Mouse (Mus musculus) megakaryocyte, adult 5-6 weeks (primary cell): ENCODE measurements around the gene Fgfbp1. TPM values are rescaled to one million over a fixed set of nuclear protein-coding genes. Genes with fewer than 3 reads are reported as not detected.

ENCODE experiments used
- ATAC-seq: 2 replicates; pipeline ENCODE4 v1.8.0; 2016; ENCODE audit warnings: mild to moderate bottlenecking, inconsistent platforms; ENCODE audit not compliant: poor library complexity, severe bottlenecking
- total RNA-seq, 2 experiments: library from RNA; stranded (forward) in 1 of 2; stranded (reverse) in 1 of 2; fragments of 153-499, 151-499 nt in 1 of 2; fragments of 221-1000, 200-1000 nt in 1 of 2; gene quantifications; 2 replicates each; pipeline versions ENCODE4 v1.2.3 to v1.2.4; 2015 to 2017

The Fgfbp1 gene
- total RNA-seq (2015) (not detected in 2 replicates), total RNA-seq (2017) (not detected in 2 replicates)

DNA sequence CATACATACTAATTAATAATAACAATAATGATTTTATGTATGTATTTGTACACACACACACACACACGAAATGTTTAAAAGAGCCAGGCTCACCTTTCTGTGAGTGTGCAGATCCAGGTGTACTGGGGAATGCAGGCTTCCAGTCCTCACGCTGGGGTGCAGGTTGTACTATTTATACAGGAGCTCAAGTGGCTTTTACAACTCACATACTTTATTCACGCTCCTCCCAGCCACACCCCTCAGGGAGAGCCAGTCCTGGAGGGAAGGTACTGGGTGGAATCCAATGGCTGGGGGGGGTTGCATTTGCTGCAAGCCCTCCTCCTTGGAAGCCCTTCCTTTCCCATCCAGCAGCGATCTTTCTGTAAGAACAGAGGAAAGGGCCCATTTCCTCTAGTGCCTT, at the start of gene Fgfbp1:
Gene Fgfbp1, minus strand, starts transcription at position 160 of the 400 bp plus-strand sequence.
- ATAC-seq, result no peak

DNA sequence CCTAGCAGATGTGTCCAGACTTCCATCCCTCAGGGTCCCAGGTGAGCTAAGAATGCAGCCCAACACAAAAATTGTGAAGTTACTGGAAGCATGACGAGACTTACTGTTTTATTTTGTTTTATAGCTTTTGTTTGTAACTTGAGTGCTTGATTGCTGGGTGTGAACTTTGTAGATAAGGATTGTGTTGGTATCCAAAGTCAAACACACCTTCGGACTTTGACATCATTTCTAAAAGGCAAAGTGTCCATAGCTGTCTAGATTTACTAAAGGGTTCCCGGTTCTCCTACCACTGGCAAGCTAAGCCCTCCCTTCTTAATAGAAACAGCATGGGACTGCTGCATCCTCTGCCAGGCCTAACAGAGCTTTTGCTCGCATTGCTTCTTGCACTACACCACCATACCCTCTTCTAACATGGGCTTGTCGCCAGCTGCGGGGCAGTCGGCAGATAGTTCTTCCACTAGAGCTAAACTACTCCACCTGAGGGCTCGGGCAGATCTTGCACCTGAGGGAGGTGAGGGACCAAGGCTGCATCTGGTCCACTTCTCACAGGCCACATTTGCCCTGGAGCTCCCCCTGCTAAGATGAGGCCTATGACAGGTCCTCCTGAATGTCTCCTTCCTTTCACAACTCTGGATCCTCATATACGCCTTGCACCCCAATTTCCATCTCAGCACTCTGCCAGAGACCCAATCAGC, 16.9 kb upstream of the Fgfbp1 start:
- ATAC-seq, result no peak

DNA sequence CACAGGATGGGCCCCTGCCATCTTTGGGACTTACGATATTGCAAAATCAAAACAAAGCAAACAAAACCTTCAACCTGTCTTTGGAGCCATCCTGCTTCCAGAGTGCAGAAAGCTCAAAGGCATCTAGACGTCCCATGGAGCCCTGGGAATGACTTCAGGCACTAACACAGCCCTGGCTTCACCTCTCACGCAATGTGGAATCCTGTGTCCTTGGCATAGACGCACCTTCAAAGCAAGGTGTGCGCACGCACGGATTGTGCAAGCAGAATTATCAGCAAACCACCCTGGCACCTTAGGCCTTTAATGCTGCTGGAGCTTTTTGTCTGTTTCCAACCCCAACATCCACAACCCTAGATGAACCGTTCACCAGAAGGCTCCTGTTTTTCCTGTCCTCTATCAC, 16.0 kb upstream of the Fgfbp1 start:
- ATAC-seq, result no peak

DNA sequence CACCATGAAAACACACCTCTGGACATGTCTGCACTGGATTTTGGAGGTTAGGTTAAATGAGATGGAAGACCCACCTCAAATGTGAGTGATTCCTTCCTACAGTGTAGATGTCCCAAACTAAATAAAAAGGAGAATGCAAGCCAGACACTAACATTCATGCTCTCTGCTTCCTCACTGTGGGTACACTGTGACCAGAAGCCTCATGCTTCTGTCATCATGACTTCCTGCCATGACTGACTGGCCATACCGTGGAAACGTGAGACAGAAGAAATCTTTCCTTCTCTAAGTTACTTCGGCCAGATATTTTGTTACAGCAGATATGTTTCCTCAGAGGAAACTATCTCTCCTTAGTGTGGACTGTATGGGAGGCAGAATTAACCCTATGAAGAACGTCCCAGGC, 14.6 kb upstream of the Fgfbp1 start:
- 0 out of 2 replicates have a peak, but pooled peaks have one; percentile 21 for ATAC-seq

GRCm38 (mm10) chr5:43994981-43995380, 13.4 kb upstream of the Fgfbp1 start:
- ATAC-seq, result no peak

GRCm38 (mm10) chr5:43990316-43990715, 8.7 kb upstream of the Fgfbp1 start:
- ATAC-seq, result peak; percentile 75

- ATAC-seq, result no peak
These were observed 7.4 kb upstream of the Fgfbp1 start for GRCm38 (mm10) chr5:43989017-43989416.

DNA sequence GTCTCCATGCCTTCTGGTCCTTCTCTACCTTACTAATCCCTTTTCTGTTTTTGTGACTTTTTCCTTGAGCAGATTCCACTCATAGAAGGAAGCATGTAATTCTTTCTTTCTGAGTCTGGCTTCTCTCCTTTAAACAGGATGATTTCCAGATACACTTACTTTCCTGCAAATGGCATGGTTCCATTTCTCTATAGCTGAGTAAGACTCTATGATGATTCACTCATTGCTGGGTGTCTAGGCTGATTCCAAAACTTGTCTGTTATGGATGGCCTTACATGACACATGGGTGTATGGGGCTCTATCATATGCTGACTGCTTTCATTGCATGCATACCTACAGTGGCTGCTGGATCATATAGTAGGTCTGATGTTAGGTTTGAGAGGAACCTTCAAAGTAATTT, 4.6 kb upstream of the Fgfbp1 start:
- no peak for ATAC-seq

- ATAC-seq, result no peak
These were observed 1.3 kb upstream of the Fgfbp1 start for GRCm38 (mm10) chr5:43982896-43983295.

- ATAC-seq, result no peak
These were observed 1.2 kb downstream of the Fgfbp1 start for GRCm38 (mm10) chr5:43980397-43980796.

DNA sequence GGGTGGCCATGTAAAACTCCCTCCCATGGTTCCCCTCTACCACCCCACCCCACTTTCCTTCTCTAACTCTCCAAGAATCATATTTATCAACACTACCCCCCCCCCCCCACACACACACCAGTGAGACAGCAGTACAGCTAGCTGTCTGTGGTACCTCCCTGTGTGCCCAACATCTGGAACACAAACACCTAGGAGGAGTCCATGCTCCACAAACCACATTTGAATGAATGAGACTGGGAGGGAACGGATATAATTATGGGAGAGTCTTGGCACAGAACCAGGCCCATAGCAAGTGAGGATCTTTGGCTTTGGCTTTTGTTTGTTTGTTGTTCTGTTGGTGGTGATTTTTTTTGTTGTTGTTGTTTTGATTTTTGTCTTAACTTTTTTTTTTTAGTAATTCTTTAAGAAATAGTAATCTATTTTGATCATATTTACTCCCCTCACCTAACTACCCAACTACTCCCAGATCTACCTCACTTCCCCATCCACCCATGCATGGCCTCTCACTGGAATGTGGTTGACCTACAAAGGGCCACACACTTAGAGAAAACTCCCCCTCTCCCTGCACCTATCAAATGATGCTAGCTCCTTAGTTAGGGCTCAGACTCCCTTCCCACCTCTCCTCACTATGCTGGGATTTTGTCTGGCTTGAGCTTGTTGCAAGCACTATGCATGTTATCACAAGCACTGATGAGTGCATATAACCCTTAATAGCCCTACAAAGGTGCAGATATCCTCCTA, 4.6 kb downstream of the Fgfbp1 start:
- ATAC-seq, result no peak

- ATAC-seq, result no peak
These were observed 7.4 kb downstream of the Fgfbp1 start for GRCm38 (mm10) chr5:43974166-43974565.

DNA sequence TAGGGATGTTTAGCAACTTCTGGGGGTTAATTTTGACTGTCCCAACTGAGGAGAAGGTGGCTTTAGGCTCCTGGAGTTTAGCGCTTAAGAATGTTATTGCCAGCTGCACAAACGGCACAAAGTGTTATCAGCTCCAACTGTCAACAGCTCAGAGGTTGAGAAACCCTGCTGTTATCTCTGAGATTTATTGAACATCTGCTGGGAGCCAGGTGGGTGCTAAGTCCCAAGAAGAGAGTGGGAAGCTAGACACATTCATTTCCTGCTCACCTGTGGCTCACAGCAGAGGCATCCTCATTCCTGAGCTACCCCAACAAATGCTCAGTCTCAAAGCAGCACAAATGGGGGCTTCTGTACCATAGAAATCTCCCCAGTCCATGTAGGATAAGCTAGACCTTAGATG, 10.4 kb downstream of the Fgfbp1 start:
- ATAC-seq, result no peak

DNA sequence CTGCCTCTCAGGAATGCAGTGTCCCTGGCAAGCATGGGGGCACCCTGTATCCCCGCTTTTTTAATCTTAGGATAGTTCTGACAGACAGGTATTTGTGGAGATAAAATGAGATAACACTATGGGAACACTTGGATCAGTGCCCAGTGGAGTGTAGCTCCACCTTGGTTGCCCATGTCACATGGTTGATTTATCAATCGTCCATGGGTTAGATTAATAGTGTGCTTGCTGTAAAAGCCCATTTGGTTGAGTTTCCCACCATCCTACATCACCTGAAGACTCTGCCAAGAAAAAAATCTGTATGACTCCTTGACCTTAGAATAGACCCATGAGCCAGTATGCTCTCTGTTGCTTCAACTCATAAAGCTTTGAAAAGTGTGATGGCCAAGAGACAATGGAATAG, 11.0 kb downstream of the Fgfbp1 start:
- no peak for ATAC-seq

DNA sequence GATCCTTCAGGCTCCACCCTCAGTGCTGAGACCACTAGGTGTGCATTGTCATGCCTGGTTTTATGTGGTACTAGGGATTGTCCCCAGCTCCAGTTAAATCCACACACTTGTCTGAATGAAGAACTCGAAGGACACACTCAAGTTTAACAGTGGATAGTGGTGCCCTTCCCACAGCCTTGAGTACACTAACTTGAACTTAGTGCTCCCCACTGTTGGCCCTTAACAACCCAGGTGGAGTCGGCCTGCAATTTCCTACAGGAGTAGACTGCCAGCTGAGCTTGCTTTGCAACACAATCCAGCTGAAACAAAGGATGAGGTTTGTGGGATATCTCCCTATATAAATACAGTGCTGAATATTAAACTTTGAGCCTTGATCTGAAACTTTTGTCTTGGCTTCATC, 12.9 kb downstream of the Fgfbp1 start:
- no peak for ATAC-seq

DNA sequence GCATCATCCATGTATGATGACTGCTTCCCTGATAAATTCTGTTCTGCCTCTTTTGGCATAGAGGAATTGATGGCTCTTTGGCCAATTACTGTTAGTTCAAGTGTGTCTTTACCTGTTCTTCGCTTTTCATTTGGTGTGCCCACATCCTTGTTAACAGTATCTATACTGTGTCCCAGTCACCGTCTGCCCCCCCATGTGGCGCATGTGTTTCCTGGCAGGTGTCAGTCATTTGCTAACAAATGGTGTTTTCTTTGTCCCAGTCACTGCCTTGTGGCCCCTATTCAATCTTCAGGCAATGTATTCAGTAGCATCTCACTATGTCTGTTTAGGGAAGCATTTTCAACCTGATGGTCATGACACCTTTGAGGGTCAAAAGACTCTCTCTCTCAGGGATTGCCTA, 20.5 kb downstream of the Fgfbp1 start:
- ATAC-seq, result no peak

GRCm38 (mm10) chr5:43959884-43960440, 21.6 kb downstream of the Fgfbp1 start:
- no peak for ATAC-seq

- no peak for ATAC-seq
These were observed 28.3 kb downstream of the Fgfbp1 start for GRCm38 (mm10) chr5:43953241-43953640.

GRCm38 (mm10) chr5:43948748-43949275, 32.8 kb downstream of the Fgfbp1 start:
- peak; percentile 20; the same call in 1 of the 2 replicates for ATAC-seq

DNA sequence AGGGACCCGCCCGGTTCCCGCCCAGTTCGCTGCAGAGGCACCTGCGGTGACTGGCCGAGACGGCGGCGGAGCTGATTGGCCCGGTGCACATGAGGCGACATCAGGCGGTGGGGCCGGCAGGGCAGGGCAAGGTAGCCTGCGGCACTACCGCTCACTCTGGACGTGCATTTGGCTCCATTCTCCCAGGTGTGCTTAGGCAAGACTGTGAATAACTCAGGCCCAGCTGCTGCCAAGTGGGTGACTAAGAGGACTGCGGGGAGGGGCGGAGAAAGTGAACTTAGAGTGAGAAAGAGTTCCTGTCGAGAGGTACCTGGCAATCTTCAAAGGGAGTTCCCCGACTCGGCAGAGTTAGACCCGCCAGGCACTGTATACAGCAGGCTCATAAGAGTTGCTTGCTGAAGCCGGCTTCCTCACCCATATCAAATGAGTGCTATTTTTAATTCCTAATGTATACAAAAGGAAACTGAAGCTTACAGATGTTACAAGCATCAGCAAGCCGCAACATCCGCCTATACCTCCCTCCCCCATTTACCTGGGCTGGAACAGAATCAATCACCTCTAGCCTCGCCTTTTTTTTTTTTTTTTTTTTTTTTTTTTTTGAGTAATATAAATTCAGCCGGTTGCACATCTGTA, 33.4 kb downstream of the Fgfbp1 start:
- peak; percentile 91 for ATAC-seq

GRCm38 (mm10) chr5:43947330-43947977, 34.1 kb downstream of the Fgfbp1 start:
- peak; percentile 31; the same call in 1 of the 2 replicates for ATAC-seq
